Mouse (Mus musculus) left cerebral cortex, adult 8-10 months (tissue): ENCODE measurements around the gene Gng12. TPM values are rescaled to one million over a fixed set of nuclear protein-coding genes. Genes with fewer than 3 reads are reported as not detected.
"Not testable (repeated sequence)": the region's sequence is repeated elsewhere in the genome, so short reads cannot be mapped to it uniquely, and the experiment has no call there.

Source experiments
- DNase-seq, 2 experiments: peaks; one replicate each; pipeline ENCODE4 v3.0.0; 2022; ENCODE audit warnings: low spot score in 2 of 2
- total RNA-seq, 4 experiments: library from RNA; stranded (reverse); gene quantifications; 2 replicates each; pipeline ENCODE4 v1.2.4; 2022

The Gng12 gene
- total RNA-seq, 4 experiments from 2014 or later: 57.5 to 66.2 (median 59.2) TPM

- no peak for DNase-seq
Measured at GRCm38 (mm10) chr6:67027438-67028142, 131.4 kb downstream of the Gng12 start.

GRCm38 (mm10) chr6:67029312-67029950 lies 133.2 kb downstream of the Gng12 start:
- DNase-seq: no peak

- DNase-seq: no peak
Measured at GRCm38 (mm10) chr6:67029987-67030386, 133.8 kb downstream of the Gng12 start.

- no peak for DNase-seq
Measured at GRCm38 (mm10) chr6:67030416-67030815, 134.2 kb downstream of the Gng12 start.

GRCm38 (mm10) chr6:67030846-67031245 lies 134.6 kb downstream of the Gng12 start:
- no peak for DNase-seq

GRCm38 (mm10) chr6:67032551-67032950 lies 136.4 kb downstream of the Gng12 start:
- DNase-seq: not testable (repeated sequence)

- DNase-seq: not testable (repeated sequence)
Measured at GRCm38 (mm10) chr6:67032972-67033371, 136.8 kb downstream of the Gng12 start.

GRCm38 (mm10) chr6:67033604-67034003 lies 137.4 kb downstream of the Gng12 start:
- DNase-seq: no peak

GRCm38 (mm10) chr6:67034331-67035130 lies 138.3 kb downstream of the Gng12 start:
- DNase-seq: no peak

- DNase-seq: peak in 1 of 2 experiments; percentile 9
Measured at GRCm38 (mm10) chr6:67035388-67036299, 139.4 kb downstream of the Gng12 start.

GRCm38 (mm10) chr6:67036356-67036811 lies 140.2 kb downstream of the Gng12 start:
- peak; percentile 55 to 63 for DNase-seq

- DNase-seq: peak; percentile 76 to 89
Measured at GRCm38 (mm10) chr6:67036837-67037628, 140.8 kb downstream of the Gng12 start, which contains the start of gene Gadd45a. Gene Gadd45a (minus strand): TSS chr6:67037457.

- DNase-seq: no peak
Measured at GRCm38 (mm10) chr6:67038964-67039363, 142.8 kb downstream of the Gng12 start.

- DNase-seq: no peak
Measured at GRCm38 (mm10) chr6:67040904-67041410, 144.8 kb downstream of the Gng12 start.

- DNase-seq: no peak
Measured at GRCm38 (mm10) chr6:67045424-67045823, 149.2 kb downstream of the Gng12 start.

GRCm38 (mm10) chr6:67046937-67047336 lies 150.7 kb downstream of the Gng12 start:
- no peak for DNase-seq

GRCm38 (mm10) chr6:67048052-67048691 lies 152.0 kb downstream of the Gng12 start:
- no peak for DNase-seq

GRCm38 (mm10) chr6:67048880-67049694 lies 152.9 kb downstream of the Gng12 start:
- DNase-seq: no peak
